Mouse (Mus musculus): ENCODE results near the gene Tmc6.
A peak's percentile ranks its signal among the peaks of the same experiment; 100 is the strongest.

Gene Tmc6

GRCm38 (mm10) chr11:117749414-117749813, 32.6 kb downstream of the Tmc6 start:
- DNase-seq, result no peak

GRCm38 (mm10) chr11:117748628-117749027, 33.4 kb downstream of the Tmc6 start:
- DNase-seq, result no peak

- no peak for DNase-seq
Measured at GRCm38 (mm10) chr11:117743454-117744030, 38.5 kb downstream of the Tmc6 start.

- DNase-seq, result no peak
Measured at GRCm38 (mm10) chr11:117742715-117743114, 39.3 kb downstream of the Tmc6 start.

GRCm38 (mm10) chr11:117742243-117742642, 39.8 kb downstream of the Tmc6 start:
- no peak for DNase-seq

- no peak for DNase-seq
Measured at GRCm38 (mm10) chr11:117741128-117741527, 40.9 kb downstream of the Tmc6 start.

- no peak for DNase-seq
Measured at GRCm38 (mm10) chr11:117738123-117738522, 43.9 kb downstream of the Tmc6 start.

- peak; percentile 42 for DNase-seq
Measured at GRCm38 (mm10) chr11:117736037-117736689, 45.8 kb downstream of the Tmc6 start.

GRCm38 (mm10) chr11:117731470-117731869, 50.5 kb downstream of the Tmc6 start:
- peak; percentile 29 for DNase-seq

- DNase-seq, result no peak
Measured at GRCm38 (mm10) chr11:117730490-117730838, 51.5 kb downstream of the Tmc6 start.

- peak; percentile 60 for DNase-seq
Measured at GRCm38 (mm10) chr11:117729798-117730489, 52.1 kb downstream of the Tmc6 start.

GRCm38 (mm10) chr11:117729341-117729740, 52.7 kb downstream of the Tmc6 start:
- DNase-seq, result no peak

- peak; percentile 61 for DNase-seq
Measured at GRCm38 (mm10) chr11:117728841-117729240, 53.2 kb downstream of the Tmc6 start.

- no peak for DNase-seq
Measured at GRCm38 (mm10) chr11:117728245-117728644, 53.8 kb downstream of the Tmc6 start.

GRCm38 (mm10) chr11:117727031-117727430, 55.0 kb downstream of the Tmc6 start:
- DNase-seq, result no peak

- DNase-seq, result no peak
Measured at GRCm38 (mm10) chr11:117724604-117725301, 57.2 kb downstream of the Tmc6 start.

GRCm38 (mm10) chr11:117718838-117719237, 63.2 kb downstream of the Tmc6 start:
- DNase-seq, result no peak

Data from kidney, adult 18-20 months (tissue).